Mouse (Mus musculus): ENCODE measurements around the gene Gkap1. TPM values are rescaled to one million over a fixed set of nuclear protein-coding genes. Genes with fewer than 3 reads are reported as not detected.

Gene Gkap1
- polyA plus RNA-seq, 1 experiment from 2014 or later, result 14.8 TPM

DNA sequence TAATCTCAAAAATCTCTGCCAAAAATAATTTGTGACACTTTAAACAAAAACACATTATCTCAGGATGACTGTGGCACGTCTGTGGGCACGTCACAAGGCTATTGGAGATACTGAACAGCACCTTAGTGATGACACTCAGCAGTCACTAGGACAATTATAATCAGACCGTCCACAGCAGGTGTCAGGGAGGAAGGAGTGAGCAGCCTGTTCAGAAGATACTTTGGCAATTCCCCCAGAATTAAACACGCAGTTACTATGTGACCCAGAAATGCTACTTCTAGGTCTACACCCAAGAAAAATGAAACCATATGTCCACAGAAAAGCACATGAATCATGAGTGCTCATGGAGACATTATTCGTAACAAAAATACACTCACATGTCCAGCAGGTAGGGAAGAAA, 65.1 kb downstream of the Gkap1 start:
- H3K9ac ChIP-seq (ENCODE audit: low read length), result no peak overlapping the region
- ATAC-seq (ENCODE audit: low FRiP score, low TSS enrichment), result no peak
- no peak overlapping the region for H3K27ac ChIP-seq (replicated peaks)
- H3K36me3 ChIP-seq (ENCODE audit: control insufficient read depth, insufficient read depth, low read length), result no peaks in the 10 kb centered on the region
- H3K4me3 ChIP-seq (ENCODE audit: low read depth, low read length), result no peak overlapping the region
- no peaks in the 10 kb centered on the region for H3K27me3 ChIP-seq (ENCODE audit: control insufficient read depth, insufficient read depth, low read length)
- 62% methylated on average over 5 of the region's 5 CpGs for WGBS
- no peak for DNase-seq (ENCODE audit: low spot score)
- H3K4me2 ChIP-seq (replicated peaks; ENCODE audit: low read depth), result no peak overlapping the region
- H3K9me3 ChIP-seq (ENCODE audit: control insufficient read depth, low read length), result no peaks in the 10 kb centered on the region
- peaks cover 3% of the 10 kb centered on the region; the same call in 1 of the 2 replicates for H3K4me1 ChIP-seq (replicated peaks; ENCODE audit: control insufficient read depth, insufficient read depth)
- no peak for TF ChIP-seq EP300 (optimal IDR thresholded peaks at IDR 0.05)
- TF ChIP-seq CTCF (IDR thresholded peaks at IDR 0.05; ENCODE audit: low read depth), result no peak

- Histone ChIP-seq H3K4me3 (ENCODE audit: low read depth, low read length) (no peak overlapping the region), H3K4me2 (replicated peaks; ENCODE audit: low read depth) (no peak overlapping the region), H3K9me3 (ENCODE audit: control insufficient read depth, low read length) (no peaks in the 10 kb centered on the region), H3K27ac (replicated peaks) (no peak overlapping the region), H3K4me1 (replicated peaks; ENCODE audit: control insufficient read depth, insufficient read depth) (0 out of 2 replicates have a peak, but pooled peaks cover 3% of the 10 kb centered on the region), H3K9ac (ENCODE audit: low read length) (no peak overlapping the region), H3K36me3 (ENCODE audit: control insufficient read depth, insufficient read depth, low read length) (no peaks in the 10 kb centered on the region), H3K27me3 (ENCODE audit: control insufficient read depth, insufficient read depth, low read length) (no peaks in the 10 kb centered on the region)
- no peak for TF ChIP-seq EP300 (optimal IDR thresholded peaks at IDR 0.05)
- no peak for TF ChIP-seq CTCF (IDR thresholded peaks at IDR 0.05; ENCODE audit: low read depth)
- ATAC-seq (ENCODE audit: low FRiP score, low TSS enrichment) (no peak), DNase-seq (ENCODE audit: low spot score) (no peak)
- 76% methylated on average over 4 of the region's 4 CpGs for WGBS
Observed at GRCm38 (mm10) chr13:58206084-58206483, 69.4 kb downstream of the Gkap1 start.

DNA sequence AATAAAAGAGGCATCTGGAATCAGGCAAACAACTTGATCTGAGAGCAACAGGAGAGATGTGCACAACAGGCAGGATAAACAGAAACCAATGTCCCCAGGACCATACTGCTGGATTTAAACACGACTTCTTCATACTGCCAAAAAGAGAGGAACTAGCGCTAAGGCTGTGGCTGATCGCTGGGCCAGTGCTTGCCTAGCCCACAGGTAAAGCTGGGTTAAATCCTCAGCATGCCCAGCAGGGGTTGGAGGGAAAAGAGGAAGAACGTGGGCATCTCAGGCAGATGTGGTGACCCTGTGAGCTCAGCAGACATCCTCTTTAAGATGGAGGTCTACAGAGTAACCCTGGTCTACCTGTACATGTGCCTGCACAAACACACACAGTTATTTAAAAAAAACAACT, 70.5 kb downstream of the Gkap1 start:
- TF ChIP-seq CTCF (IDR thresholded peaks at IDR 0.05; ENCODE audit: low read depth) (no peak), EP300 (optimal IDR thresholded peaks at IDR 0.05) (no peak)
- ATAC-seq (ENCODE audit: low FRiP score, low TSS enrichment) (no peak), DNase-seq (ENCODE audit: low spot score) (no peak)
- Histone ChIP-seq H3K4me3 (ENCODE audit: low read depth, low read length) (no peak overlapping the region), H3K9me3 (ENCODE audit: control insufficient read depth, low read length) (no peaks in the 10 kb centered on the region), H3K27ac (replicated peaks) (no peak overlapping the region), H3K4me2 (replicated peaks; ENCODE audit: low read depth) (no peak overlapping the region), H3K27me3 (ENCODE audit: control insufficient read depth, insufficient read depth, low read length) (no peaks in the 10 kb centered on the region), H3K4me1 (replicated peaks; ENCODE audit: control insufficient read depth, insufficient read depth) (0 out of 2 replicates have a peak, but pooled peaks cover 3% of the 10 kb centered on the region), H3K9ac (ENCODE audit: low read length) (no peak overlapping the region), H3K36me3 (ENCODE audit: control insufficient read depth, insufficient read depth, low read length) (no peaks in the 10 kb centered on the region)
- 54% methylated on average over 4 of the region's 4 CpGs for WGBS

- H3K4me3 ChIP-seq (ENCODE audit: low read depth, low read length), result no peak overlapping the region
- no peak overlapping the region for H3K9ac ChIP-seq (ENCODE audit: low read length)
- ATAC-seq (ENCODE audit: low FRiP score, low TSS enrichment) (no peak), DNase-seq (ENCODE audit: low spot score) (no peak)
- H3K4me2 ChIP-seq (replicated peaks; ENCODE audit: low read depth), result no peak overlapping the region
- H3K27ac ChIP-seq (replicated peaks), result no peak overlapping the region
- 94% methylated on average over 3 of the region's 3 CpGs for WGBS
- no peaks in the 10 kb centered on the region for H3K4me1 ChIP-seq (replicated peaks; ENCODE audit: control insufficient read depth, insufficient read depth)
- no peaks in the 10 kb centered on the region for H3K9me3 ChIP-seq (ENCODE audit: control insufficient read depth, low read length)
- H3K27me3 ChIP-seq (ENCODE audit: control insufficient read depth, insufficient read depth, low read length), result no peaks in the 10 kb centered on the region
- no peak for TF ChIP-seq EP300 (optimal IDR thresholded peaks at IDR 0.05)
- no peak for TF ChIP-seq CTCF (IDR thresholded peaks at IDR 0.05; ENCODE audit: low read depth)
- H3K36me3 ChIP-seq (ENCODE audit: control insufficient read depth, insufficient read depth, low read length), result no peaks in the 10 kb centered on the region
Observed at GRCm38 (mm10) chr13:58204202-58204601, 71.3 kb downstream of the Gkap1 start.

DNA sequence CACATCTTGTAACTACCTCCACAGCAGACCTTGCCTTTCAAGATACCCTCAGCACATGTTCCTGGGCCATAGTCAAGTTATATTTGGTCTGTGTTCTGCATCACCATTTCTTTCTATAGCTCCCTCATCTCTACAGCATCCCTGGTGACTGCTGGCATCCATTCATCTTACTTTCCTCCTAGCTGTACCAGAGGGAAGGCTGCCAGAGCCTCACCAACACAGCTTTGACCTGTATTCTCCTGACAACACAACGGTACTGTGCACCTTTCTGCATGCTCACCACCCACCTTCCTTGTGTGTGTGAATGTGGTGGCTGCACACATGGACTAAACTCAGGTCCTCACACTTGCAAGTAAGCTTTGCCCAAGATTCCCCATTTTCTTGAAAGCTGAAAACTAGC, 72.6 kb downstream of the Gkap1 start:
- no peaks in the 10 kb centered on the region for H3K9me3 ChIP-seq (ENCODE audit: control insufficient read depth, low read length)
- no peak for ATAC-seq (ENCODE audit: low FRiP score, low TSS enrichment)
- TF ChIP-seq CTCF (IDR thresholded peaks at IDR 0.05; ENCODE audit: low read depth) (no peak), EP300 (optimal IDR thresholded peaks at IDR 0.05) (no peak)
- no peak for DNase-seq (ENCODE audit: low spot score)
- no peaks in the 10 kb centered on the region for H3K27me3 ChIP-seq (ENCODE audit: control insufficient read depth, insufficient read depth, low read length)
- no peaks in the 10 kb centered on the region for H3K36me3 ChIP-seq (ENCODE audit: control insufficient read depth, insufficient read depth, low read length)
- H3K4me1 ChIP-seq (replicated peaks; ENCODE audit: control insufficient read depth, insufficient read depth), result no peaks in the 10 kb centered on the region
- H3K4me3 ChIP-seq (ENCODE audit: low read depth, low read length), result no peak overlapping the region
- no peak overlapping the region for H3K4me2 ChIP-seq (replicated peaks; ENCODE audit: low read depth)
- 96% methylated on average over 1 of the region's 1 CpGs for WGBS
- H3K9ac ChIP-seq (ENCODE audit: low read length), result no peak overlapping the region
- H3K27ac ChIP-seq (replicated peaks), result no peak overlapping the region

DNA sequence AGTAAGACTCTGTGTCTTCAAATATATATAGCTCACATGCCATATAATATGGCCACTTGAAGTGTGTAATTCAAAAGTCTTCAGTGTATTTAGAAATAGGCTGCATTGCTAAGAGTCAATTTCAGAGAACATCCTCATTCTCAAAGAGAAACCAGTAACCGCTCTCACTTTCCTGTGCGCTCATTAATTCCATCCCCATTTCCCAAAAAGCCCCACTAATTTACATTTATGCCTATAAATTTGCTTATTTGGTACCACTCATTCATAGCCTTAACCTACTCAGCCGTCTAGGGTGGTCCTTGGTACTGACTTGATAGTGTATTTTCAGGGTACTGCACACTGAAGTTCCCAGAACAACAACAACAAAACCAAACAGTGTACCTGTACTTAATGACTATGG, 73.6 kb downstream of the Gkap1 start:
- Histone ChIP-seq H3K27ac (replicated peaks) (no peak overlapping the region), H3K27me3 (ENCODE audit: control insufficient read depth, insufficient read depth, low read length) (no peaks in the 10 kb centered on the region), H3K9me3 (ENCODE audit: control insufficient read depth, low read length) (no peaks in the 10 kb centered on the region), H3K4me1 (replicated peaks; ENCODE audit: control insufficient read depth, insufficient read depth) (no peaks in the 10 kb centered on the region), H3K4me3 (ENCODE audit: low read depth, low read length) (no peak overlapping the region), H3K9ac (ENCODE audit: low read length) (no peak overlapping the region), H3K36me3 (ENCODE audit: control insufficient read depth, insufficient read depth, low read length) (no peaks in the 10 kb centered on the region), H3K4me2 (replicated peaks; ENCODE audit: low read depth) (no peak overlapping the region)
- WGBS, result 91% methylated on average over 3 of the region's 3 CpGs
- no peak for TF ChIP-seq EP300 (optimal IDR thresholded peaks at IDR 0.05)
- DNase-seq (ENCODE audit: low spot score) (no peak), ATAC-seq (ENCODE audit: low FRiP score, low TSS enrichment) (no peak)
